Mouse (Mus musculus) small intestine, adult 2 months (tissue): ENCODE data around the gene Rpl32.

ENCODE experiments used
- CTCF ChIP-seq: fragments of 200-500 bp; IDR thresholded peaks from 2 replicates; pipeline ENCODE4 v1.5.1; 2012; ENCODE audit warnings: low read depth, mild to moderate bottlenecking, control low read depth, inconsistent platforms, low read length, moderate library complexity, mixed read lengths; ENCODE audit not compliant: insufficient replicate concordance, insufficient read length; ENCODE audit errors: extremely low read depth
- POLR2A ChIP-seq: fragments of 200-500 bp; IDR thresholded peaks from 2 replicates; pipeline ENCODE4 v1.6.1; 2012; ENCODE audit warnings: low read depth, mild to moderate bottlenecking, control low read depth, inconsistent platforms, low read length, moderate library complexity

GRCm38 (mm10) chr6:115838745-115839144, 30.2 kb upstream of the Rpl32 start:
- no peak for TF ChIP-seq POLR2A
- TF ChIP-seq CTCF = no peak
